Mouse (Mus musculus): ENCODE data around the gene Tnnc2.

DNA sequence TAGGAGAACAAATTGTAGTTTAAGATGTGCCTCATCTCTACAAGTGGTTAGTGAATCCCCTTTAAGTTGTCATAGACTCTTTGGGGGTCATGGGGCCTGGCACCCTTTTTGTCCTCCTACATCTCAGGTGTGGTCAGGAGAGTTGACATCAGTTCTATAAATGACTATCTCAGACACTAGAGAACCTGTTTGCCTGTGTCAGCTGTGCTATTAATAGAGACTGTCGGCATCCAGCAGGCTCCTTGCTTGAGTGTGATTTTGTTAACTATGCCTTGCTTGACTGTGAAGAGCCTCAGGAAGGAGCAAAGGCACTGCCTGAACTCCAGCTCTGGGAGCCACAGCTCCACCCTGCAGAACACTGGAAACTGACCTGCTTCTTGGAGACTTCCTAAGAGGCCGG is 25.0 kb downstream of the Tnnc2 start:
- TF ChIP-seq CTCF (IDR thresholded peaks at IDR 0.05; ENCODE audit: extremely low read depth, insufficient read depth, insufficient read length, insufficient replicate concordance) = no peak
- TF ChIP-seq POLR2A (IDR thresholded peaks at IDR 0.05; ENCODE audit: low read depth, low read length) = no peak

All from spleen, adult 2 months (tissue).